Mouse (Mus musculus) G1E (cell line): ENCODE data around the gene Mapk12.

Source experiments
- CTCF ChIP-seq: IDR thresholded peaks from 2 replicates; pipeline ENCODE4 v1.5.1; 2012; ENCODE audit warnings: low read depth, low read length, inconsistent platforms, mixed read lengths
- GATA1 ChIP-seq: IDR thresholded peaks from 2 replicates; pipeline ENCODE4 v1.6.1; 2012; ENCODE audit warnings: borderline replicate concordance, low read length, inconsistent platforms, mixed read lengths

DNA sequence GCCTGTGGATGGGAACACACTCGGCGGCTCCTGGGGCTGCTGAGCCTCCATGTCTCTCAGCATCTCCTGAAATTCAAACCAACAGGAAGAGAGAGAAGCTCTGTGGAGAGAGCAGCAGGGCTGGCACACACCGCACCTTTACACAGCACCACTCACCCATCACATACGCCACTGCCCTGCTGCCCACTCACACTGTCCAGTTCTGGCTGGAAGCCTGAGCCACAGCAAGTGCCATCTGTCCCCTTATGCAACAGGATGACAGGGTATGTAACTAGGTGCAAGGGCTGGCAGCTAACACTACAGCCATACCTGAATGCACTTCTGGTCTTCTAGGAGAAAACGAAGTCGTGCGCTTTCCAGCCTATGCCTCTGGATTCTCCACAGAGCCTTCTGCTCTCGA, 36.1 kb downstream of the Mapk12 start:
- no peak for TF ChIP-seq GATA1
- no peak for TF ChIP-seq CTCF
